Mouse (Mus musculus) c-Kit-negative CD71-positive TER-119-positive erythroid progenitor cells, embryonic 14.5 days (primary cell): ENCODE data around the gene Hoxb3.

Experiments
- DNase-seq: peaks from one replicate; pipeline ENCODE4 v3.0.0-alpha.2; 2013; ENCODE audit warnings: low read depth, low spot score

Hoxb3 gene

DNA sequence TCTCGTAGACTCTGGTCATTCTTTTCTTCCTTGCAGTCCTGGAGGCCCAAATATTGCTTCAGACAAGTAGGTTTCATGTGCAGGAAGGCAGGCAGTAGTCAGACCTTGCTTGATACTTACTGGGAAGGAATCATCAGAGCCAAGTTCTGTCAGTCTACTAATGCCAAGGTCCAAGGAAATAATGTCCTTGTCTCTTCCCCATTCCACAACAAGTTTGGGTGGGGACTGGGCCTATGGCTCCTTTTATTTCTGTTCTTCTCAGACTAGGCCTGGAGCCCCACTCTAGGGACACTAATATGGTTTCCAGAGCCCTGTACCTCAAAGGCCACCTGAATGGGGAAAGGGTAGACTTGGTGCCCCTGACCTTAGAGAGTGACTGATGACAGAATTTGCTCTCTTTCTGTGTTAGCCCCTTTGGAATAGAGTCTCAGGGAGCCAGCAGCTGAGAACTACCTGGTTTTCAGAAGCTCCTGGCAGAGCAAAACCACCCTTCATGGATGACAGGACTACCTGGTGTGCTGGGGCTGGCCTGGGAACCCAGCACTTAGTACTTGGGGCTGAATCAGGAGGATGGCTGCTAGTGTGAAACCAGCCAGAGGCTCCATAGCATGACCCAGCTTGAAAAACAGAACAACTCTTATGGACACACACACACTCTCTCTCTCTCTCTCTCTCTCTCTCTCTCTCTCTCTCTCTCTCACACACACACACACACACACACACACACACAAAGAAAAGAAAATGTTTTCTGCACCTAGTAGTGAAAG lies 34.5 kb upstream of the Hoxb3 start:
- no peak for DNase-seq

- DNase-seq, result no peak
These were observed 33.8 kb upstream of the Hoxb3 start for GRCm38 (mm10) chr11:96289293-96289692.

DNA sequence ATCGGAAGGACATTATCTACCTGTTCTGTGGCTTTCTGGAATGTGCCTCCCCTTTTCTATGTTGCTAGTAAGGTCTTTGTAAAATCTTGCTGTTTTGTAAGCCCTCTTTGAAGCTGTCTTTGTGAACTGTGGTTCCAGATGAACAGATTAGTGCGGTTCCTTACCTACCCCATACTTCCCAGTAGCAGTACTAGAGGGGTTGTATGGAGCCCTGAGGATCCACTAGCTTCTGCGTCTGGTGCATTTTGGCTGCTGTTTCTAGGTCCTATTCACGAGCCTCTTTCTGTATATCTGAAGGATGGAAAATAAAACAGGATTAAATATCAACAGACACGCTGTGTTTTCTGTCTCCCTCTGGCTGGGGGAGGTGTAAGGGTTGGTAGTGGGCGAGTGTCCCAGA lies 33.3 kb upstream of the Hoxb3 start:
- DNase-seq, result no peak

DNA sequence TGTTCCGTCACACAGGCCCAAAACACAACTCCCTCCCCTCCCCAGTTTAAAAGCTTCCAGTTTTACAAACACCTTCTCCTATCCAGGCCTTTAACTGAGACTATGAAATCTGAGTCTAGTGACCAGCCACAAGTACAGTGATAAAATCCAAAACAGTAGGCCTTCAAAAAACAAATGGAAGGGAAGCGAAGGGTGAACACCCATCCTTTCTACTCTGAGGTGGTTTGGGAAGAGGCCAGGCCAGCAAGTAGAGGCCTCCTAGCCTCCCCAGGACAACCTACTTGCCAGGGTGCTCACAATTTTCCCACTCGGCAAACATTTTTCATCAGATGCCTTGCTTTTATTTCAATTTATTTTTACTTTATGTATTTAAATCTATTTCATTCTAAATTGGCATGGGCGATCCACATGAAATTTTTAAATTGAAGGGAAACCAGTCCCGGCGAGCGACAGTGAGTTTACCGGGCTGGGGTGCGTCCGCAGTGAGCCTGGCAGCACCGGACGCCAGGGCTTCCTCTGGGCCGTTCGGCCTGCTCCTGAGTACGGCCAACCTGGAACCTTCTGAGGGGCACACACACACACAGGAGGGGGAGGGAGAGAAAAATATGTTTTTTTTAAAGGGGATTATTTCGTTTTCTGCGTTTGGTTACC lies 32.3 kb upstream of the Hoxb3 start:
- no peak for DNase-seq

- DNase-seq, result no peak
These were observed 31.2 kb upstream of the Hoxb3 start, which contains the start of gene Hoxb6 for GRCm38 (mm10) chr11:96291681-96292564. Gene Hoxb6 (plus strand): TSS chr11:96292476.

- DNase-seq, result no peak
These were observed 30.4 kb upstream of the Hoxb3 start for GRCm38 (mm10) chr11:96292565-96293301.

DNA sequence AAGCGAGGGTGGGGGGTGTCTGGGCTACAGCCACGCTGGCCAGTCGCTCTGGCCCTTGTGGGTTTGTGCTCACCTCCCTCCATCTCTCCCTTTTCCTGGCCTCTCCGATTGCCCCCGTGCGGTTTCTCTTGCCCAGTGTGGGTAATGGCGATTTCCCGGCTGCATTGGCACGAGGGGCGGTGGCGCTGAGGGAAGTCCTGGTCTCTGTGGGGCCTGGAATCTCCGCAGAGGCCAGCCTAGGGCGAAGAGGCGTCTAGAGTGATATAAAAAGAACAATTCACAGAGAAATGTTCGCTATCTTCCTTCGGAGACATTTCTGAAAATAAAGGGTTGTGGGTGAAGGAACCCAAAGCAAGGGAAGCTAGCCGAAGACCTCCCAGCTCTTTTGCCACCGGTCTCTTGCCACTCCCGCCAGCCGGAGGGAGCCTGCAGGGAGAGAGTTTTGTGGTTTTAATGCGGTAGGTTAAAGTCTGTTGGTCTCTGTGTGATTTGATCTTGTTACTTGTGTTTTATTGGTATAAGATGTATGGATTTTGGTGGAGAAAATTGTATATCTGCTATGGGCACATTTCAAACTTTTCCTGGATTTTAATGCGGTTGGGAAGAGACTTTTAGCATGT lies 29.7 kb upstream of the Hoxb3 start:
- DNase-seq, result no peak

- DNase-seq, result no peak
These were observed 28.7 kb upstream of the Hoxb3 start for GRCm38 (mm10) chr11:96294245-96295091.

DNA sequence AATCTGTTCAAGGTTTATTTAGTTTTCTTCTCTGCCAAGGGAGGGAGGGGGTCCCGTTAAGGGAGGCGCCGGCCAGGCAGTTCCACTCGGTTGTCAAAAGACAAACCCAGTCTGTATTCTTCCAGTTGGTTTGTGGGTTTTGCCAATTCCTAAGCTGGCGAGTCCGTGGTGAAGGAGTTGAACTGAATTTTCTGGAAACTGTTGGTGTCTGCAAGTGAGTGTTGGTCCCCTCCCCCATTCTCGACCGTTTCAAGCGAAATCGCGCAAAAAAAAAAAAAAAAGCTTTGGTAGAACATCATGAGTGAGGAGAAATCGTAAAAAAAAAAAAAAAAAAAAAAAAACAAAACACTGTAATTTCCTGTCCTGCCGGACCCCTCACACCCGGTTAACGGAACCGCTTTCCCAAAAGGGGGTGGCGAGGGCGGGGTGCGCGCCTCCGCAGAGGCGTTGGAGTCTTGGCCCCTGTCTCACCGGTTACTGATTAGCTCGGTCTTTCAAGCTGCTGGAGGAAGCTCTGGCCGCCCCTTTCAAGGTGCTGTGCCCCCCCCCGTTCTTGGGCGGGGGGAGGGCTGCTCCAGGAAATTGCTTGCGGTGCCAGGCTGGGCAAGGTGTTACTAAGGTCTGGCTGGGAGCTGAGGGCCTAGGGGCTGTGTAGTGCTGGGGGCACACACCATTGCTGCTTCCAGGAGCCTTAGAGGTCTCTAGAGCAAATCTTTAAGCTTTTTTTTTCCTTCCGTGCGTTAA lies 27.9 kb upstream of the Hoxb3 start:
- DNase-seq, result no peak

DNA sequence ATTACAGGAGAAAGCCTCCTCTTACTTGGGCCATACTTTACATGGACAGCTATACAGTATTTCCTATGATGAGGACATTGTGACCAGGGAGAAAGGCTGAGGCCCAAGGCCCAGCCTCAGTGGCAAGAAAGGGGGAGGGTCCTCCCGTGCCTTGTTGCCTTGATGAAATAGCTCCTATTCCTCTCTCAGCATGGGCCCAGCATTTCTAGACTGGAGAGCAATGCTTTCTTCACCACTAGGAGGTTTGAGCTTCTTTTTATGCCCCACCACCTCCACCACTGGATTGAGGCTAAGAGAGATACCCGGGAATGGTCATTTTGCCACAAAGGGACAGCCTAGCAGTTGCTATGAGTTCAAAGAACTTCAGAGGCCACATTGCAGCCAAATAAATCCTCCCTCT lies 26.1 kb upstream of the Hoxb3 start:
- DNase-seq, result no peak

DNA sequence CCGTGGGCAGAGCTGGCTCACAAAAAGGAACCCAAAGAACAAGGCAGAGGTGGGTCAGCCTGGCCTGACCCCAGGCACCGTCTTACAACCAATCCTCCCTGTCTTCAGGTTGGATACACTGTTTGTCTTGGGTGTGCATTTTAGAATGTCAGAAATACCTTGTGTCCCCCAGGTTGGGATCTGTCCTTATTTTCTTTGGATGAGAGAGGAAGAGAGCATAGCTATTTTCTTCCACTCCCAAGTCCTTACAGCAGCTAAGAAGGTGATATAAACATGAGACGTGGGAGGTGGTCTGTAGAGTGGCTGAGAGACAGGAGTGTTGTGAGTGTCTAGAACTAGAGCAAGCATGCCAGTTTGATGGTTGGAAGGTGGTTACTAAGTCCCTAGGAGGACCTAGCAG lies 25.7 kb upstream of the Hoxb3 start:
- DNase-seq, result no peak

DNA sequence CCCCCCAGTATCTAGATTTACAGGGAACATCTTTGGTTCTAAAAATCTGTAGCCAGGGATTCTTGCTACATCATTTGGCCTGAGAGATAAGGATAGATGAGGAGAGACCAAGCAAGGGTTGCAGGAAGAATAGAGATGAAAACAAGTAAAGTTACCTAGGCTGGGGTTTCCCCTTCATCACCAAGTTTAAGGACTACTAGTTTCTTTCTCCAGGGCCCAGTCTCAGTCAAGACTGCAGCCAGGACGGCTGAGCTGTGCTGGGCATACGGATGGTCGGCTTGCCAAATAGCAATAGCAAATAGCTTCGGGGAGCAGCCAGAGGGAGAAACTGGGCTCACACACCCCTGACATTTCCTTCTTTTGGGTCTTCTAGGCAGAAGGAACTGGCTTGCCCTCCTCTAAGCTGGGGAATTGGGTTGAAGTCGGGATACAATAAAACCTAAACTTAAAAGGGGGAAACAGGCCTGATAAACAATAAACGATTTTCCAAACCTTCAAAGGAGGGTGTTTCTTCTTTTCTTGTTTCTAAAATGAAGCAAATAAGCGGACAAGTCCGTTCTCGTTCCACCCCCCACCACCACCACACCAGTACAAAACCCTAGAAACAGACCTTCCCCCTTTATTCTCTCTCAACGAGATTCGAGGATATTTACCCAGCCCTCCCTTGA lies 25.0 kb upstream of the Hoxb3 start:
- DNase-seq, result no peak

- DNase-seq, result no peak
These were observed 24.0 kb upstream of the Hoxb3 start for GRCm38 (mm10) chr11:96298895-96299667.

- DNase-seq, result no peak
These were observed 23.3 kb upstream of the Hoxb3 start for GRCm38 (mm10) chr11:96299781-96300180.

- no peak for DNase-seq
These were observed 22.6 kb upstream of the Hoxb3 start for GRCm38 (mm10) chr11:96300354-96301063.

GRCm38 (mm10) chr11:96301064-96301431 lies 22.1 kb upstream of the Hoxb3 start:
- DNase-seq, result no peak

GRCm38 (mm10) chr11:96301837-96302236 lies 21.3 kb upstream of the Hoxb3 start:
- DNase-seq, result no peak
